Mouse (Mus musculus) small intestine, adult 2 months (tissue): ENCODE measurements around the gene Fzd2. TPM values are rescaled to one million over a fixed set of nuclear protein-coding genes. Genes with fewer than 3 reads are reported as not detected.

Source experiments
- H3K27ac ChIP-seq: fragments of 200-500 bp; 2 replicates; pipeline ENCODE4 v1.5.1; 2012; ENCODE audit warnings: low read depth, low read length, control low read depth, inconsistent platforms; ENCODE audit not compliant: insufficient read depth
- H3K27me3 ChIP-seq: fragments of 200-500 bp; 2 replicates; pipeline ENCODE4 v1.6.1; 2012; ENCODE audit warnings: mild to moderate bottlenecking, moderate library complexity, low read length, inconsistent platforms; ENCODE audit not compliant: control insufficient read depth, insufficient read depth
- H3K36me3 ChIP-seq: fragments of 200-500 bp; 2 replicates; pipeline ENCODE4 v1.6.1; 2012; ENCODE audit warnings: mild to moderate bottlenecking, low read length, control low read depth, inconsistent platforms; ENCODE audit not compliant: control insufficient read depth, insufficient read depth
- H3K4me1 ChIP-seq: fragments of 200-500 bp; 2 replicates; pipeline ENCODE4 v1.6.1; 2012; ENCODE audit warnings: low read length, inconsistent platforms, mixed read lengths; ENCODE audit not compliant: control insufficient read depth, insufficient read depth, insufficient read length
- H3K4me3 ChIP-seq: fragments of 200-500 bp; 2 replicates; pipeline ENCODE4 v1.5.1; 2012; ENCODE audit warnings: low read depth, mild to moderate bottlenecking, control low read depth, inconsistent platforms, low read length, moderate library complexity
- CTCF ChIP-seq: fragments of 200-500 bp; IDR thresholded peaks from 2 replicates; pipeline ENCODE4 v1.5.1; 2012; ENCODE audit warnings: low read depth, mild to moderate bottlenecking, control low read depth, inconsistent platforms, low read length, moderate library complexity, mixed read lengths; ENCODE audit not compliant: insufficient replicate concordance, insufficient read length; ENCODE audit errors: extremely low read depth
- POLR2A ChIP-seq: fragments of 200-500 bp; IDR thresholded peaks from 2 replicates; pipeline ENCODE4 v1.6.1; 2012; ENCODE audit warnings: low read depth, mild to moderate bottlenecking, control low read depth, inconsistent platforms, low read length, moderate library complexity
- WGBS: fragments of 180-500 bp; shearing (Covaris S2); methylation state at CpG from one replicate; pipeline ENCODE4 v1.1.7; 2018; 5-methylcytosine and 5-hydroxymethylcytosine counted together
- polyA plus RNA-seq: library from polyadenylated mRNA; depleted of rRNA; stranded (reverse); fragments of >200 nt; gene quantifications from 2 replicates; pipeline ENCODE4 v1.2.3, GENCODE M21; 2012

Gene Fzd2
- polyA plus RNA-seq, 1 experiment = 12.4 TPM

DNA sequence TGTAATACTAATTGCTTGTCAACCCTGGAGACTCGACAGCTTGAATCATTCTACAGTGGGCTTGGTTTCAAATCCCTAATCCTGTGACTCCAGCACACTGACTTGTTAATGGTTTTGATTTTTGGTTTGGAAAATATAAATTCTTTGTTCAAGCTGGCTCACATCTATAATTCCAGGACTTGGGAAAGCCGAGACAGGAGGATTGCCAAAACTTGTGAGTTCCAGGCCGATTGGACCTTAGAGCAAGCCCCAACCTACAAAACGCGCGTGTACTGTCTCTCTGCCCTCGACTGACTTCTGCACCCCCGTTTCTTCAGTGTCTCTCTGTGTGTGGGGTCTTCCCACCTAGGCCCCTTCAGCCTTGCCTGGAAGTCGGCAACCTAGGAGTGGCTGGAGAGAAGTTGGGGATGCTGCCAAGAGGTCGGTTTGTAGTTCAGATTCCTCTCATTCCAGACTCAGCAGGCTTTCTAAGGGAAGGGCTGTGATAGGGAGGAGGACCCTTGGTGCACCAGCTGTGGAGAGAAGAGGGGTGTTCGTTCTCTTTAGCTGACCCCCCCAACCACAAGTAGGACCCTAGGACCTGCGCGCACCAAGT, 22.1 kb upstream of the Fzd2 start:
- Histone ChIP-seq H3K27ac (no peak overlapping the region), H3K36me3 (no peaks in the 10 kb centered on the region), H3K27me3 (no peaks in the 10 kb centered on the region), H3K4me1 (peaks cover 1% of the 10 kb centered on the region), H3K4me3 (no peak overlapping the region)
- no peak for TF ChIP-seq POLR2A
- no peak for TF ChIP-seq CTCF
- WGBS = 44% methylated on average over 13 of the region's 13 CpGs

DNA sequence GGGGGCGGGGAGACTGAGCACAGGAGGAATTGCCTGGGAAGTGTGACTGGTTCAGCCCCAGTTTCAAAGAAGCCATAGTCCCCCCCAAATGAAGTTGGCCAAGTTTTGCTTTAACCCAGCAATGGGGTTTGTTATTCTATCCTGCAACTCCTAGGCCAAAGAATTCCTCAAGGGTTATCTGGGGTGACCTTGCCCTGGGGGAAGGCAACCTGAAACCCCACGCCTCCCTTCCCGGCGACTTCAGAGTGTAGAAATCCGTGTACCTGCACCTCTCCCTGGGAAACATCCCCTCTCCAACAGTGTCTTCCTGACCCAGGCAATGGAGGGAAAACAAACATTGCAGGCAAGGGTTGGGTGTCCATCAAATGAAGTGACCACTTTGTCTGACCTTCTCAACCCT, 21.5 kb upstream of the Fzd2 start:
- H3K27me3 ChIP-seq = no peaks in the 10 kb centered on the region
- H3K4me3 ChIP-seq = no peak overlapping the region
- H3K27ac ChIP-seq = no peak overlapping the region
- no peaks in the 10 kb centered on the region for H3K36me3 ChIP-seq
- TF ChIP-seq POLR2A = no peak
- TF ChIP-seq CTCF = no peak
- 48% methylated on average over 5 of the region's 5 CpGs for WGBS
- H3K4me1 ChIP-seq = peaks cover 1% of the 10 kb centered on the region

DNA sequence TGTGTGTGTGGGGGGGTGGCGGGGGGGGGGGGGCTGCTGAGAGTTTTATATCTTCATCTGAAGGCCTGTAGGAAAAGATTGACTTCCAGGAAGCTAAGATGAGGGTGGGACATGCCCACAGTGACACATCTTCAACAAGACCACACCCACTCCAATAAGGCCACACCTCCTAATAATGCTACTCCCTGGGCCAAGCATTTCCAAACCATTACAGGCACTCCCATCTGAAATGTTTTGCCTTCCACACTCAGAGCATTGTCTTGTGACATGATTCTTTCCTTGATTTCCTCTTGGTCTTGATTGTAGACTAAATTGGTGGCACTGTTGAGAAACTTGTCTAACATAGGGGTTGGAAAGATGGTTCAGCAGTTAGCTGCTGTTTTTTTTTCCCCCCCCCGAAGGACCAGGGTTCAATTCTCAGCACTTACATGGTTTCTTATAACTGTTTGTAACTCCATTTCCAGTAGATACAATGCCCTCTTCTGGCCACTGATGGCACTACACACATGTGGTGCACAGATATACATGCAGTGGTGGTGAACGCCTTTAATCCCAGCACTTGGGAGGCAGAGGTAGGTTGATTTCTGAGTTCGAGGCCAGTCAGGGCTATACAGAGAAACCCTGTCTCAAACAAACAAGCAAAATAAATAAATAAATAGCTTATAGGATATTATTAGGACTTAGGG, 17.6 kb upstream of the Fzd2 start:
- 90% methylated on average over 4 of the region's 4 CpGs for WGBS
- TF ChIP-seq CTCF (no peak), POLR2A (no peak)
- no peaks in the 10 kb centered on the region for H3K27me3 ChIP-seq
- H3K4me3 ChIP-seq = no peak overlapping the region
- no peaks in the 10 kb centered on the region; the same call in 1 of the 2 replicates for H3K4me1 ChIP-seq
- H3K36me3 ChIP-seq = no peaks in the 10 kb centered on the region
- no peak overlapping the region for H3K27ac ChIP-seq

DNA sequence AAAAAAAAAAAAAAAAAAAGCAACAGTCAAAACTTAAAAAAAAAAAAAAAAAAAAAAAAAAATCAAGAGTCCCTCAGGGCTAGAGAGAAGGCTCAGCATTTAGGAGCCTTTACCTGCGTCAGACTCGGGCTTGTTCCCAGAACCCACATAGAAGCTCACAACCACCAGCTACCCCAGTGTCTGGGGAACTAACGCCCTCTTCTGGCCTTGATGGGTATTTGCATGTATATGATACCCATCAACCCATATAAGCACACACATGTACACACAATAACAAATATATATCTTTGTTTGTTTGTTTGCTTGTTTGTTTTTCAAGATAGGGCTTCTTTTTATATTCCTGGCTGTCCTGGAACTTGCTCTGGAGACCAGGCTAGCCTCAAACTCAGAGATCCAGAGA, 16.6 kb upstream of the Fzd2 start:
- no peaks in the 10 kb centered on the region for H3K36me3 ChIP-seq
- WGBS = 81% methylated on average over 3 of the region's 3 CpGs
- H3K4me1 ChIP-seq = no peaks in the 10 kb centered on the region; the same call in 1 of the 2 replicates
- H3K27ac ChIP-seq = no peak overlapping the region
- H3K27me3 ChIP-seq = no peaks in the 10 kb centered on the region
- no peak for TF ChIP-seq POLR2A
- no peak for TF ChIP-seq CTCF
- no peak overlapping the region for H3K4me3 ChIP-seq

DNA sequence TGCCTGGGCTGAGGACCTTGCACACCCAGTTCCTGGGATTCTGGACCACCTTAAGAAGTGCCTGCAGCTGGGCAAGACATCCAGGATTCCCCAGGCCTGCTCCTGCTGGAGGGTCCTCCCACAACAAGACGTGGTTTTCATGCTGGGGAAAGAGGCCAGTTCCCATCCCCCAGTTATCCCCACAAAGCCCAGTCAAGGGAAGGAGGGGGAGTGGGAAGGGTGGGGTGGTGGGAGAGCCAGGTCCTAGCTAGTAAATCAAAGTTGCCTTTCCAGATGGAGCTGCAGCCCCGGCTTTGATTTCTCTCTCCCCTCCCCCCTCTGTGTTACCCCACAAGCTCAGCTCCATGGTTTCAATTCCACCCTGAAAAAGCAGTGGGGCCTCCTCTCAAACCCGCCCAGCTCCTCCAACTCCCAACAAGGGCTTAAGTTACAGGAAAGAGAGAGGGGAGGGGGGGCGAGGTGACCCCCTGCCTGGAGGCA, 8.8 kb upstream of the Fzd2 start:
- Histone ChIP-seq H3K4me3 (no peak overlapping the region), H3K36me3 (no peaks in the 10 kb centered on the region), H3K4me1 (no peaks in the 10 kb centered on the region), H3K27ac (no peak overlapping the region), H3K27me3 (no peaks in the 10 kb centered on the region)
- WGBS = 59% methylated on average over 3 of the region's 4 CpGs
- no peak for TF ChIP-seq CTCF
- no peak for TF ChIP-seq POLR2A

DNA sequence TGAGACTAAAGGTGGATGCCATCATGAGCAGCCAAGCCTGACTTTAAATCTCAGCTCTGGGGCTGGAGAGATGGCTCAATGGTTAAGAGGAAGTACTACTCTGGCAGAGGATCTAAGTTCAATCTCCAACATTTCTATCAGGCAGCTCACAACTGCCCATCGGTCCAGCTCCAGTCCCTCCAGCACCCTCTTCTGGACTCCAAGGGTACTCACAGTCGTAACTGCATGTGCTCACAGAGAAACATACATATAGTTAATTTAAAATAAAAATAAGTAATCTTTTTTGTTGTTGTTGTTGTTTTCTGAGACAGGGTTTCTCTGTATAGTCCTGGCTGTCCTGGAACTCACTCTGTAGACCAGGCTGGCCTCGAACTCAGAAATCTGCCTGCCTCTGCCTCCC, 4.3 kb upstream of the Fzd2 start:
- 88% methylated on average over 3 of the region's 3 CpGs for WGBS
- Histone ChIP-seq H3K4me3 (no peak overlapping the region), H3K27ac (no peak overlapping the region), H3K36me3 (no peaks in the 10 kb centered on the region), H3K4me1 (no peaks in the 10 kb centered on the region; the same call in 1 of the 2 replicates), H3K27me3 (peaks cover 6% of the 10 kb centered on the region)
- TF ChIP-seq CTCF = no peak
- no peak for TF ChIP-seq POLR2A

DNA sequence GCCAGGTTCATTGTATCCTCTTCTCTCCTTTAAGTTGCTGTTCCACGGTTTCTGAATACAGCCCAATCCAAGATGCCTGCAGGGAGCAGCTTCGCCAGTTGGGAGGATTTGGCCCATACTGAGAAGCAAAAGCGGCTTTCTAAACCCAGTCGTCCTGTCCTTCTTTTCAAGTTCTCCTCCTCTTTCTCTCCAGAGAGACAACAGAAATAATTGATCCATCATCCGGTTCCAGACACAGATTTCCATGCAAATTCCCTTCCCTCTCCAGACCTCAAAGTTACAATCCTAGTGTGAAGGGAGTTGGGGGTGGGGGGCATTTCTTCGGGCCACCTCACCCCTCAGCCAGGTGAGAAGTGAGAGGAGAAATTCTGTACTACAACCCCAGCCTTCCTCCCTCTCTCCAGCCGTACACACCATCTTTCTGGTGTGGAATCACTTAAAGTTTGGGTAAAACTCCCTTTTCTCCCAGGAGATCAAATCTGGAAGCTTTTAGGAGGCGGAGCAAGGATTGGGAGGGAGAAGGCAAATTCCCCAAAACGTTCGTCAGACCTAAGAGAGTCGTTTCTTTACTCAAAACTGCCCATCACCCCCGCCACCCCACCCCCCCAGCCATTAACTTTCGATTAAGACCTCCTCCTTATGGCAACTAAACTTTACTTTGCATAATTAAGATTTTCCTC, 1.2 kb upstream of the Fzd2 start:
- H3K27ac ChIP-seq = peak overlapping the region; percentile 31; the same call in 1 of the 2 replicates
- TF ChIP-seq CTCF = no peak
- TF ChIP-seq POLR2A = no peak
- H3K27me3 ChIP-seq = peaks cover 6% of the 10 kb centered on the region
- H3K36me3 ChIP-seq = no peaks in the 10 kb centered on the region
- H3K4me1 ChIP-seq = peaks cover 6% of the 10 kb centered on the region; the same call in 1 of the 2 replicates
- 22% methylated on average over 13 of the region's 13 CpGs for WGBS
- peak overlapping the region; percentile 70 for H3K4me3 ChIP-seq
